Mouse (Mus musculus): ENCODE results near the gene Ccdc13. TPM values are rescaled to one million over a fixed set of nuclear protein-coding genes. Genes with fewer than 3 reads are reported as not detected.

The Ccdc13 gene
- polyA plus RNA-seq, 1 experiment = 0.34 TPM

GRCm38 (mm10) chr9:121833825-121834224, 5.4 kb downstream of the Ccdc13 start:
- DNase-seq = no peak
- WGBS = 94% methylated on average over 11 of the region's 11 CpGs
- TF ChIP-seq CTCF (IDR thresholded peaks at IDR 0.05; ENCODE audit: borderline replicate concordance, control insufficient read depth, extremely low read depth, insufficient read depth, low read length, poor library complexity) (no peak), POLR2A (IDR thresholded peaks at IDR 0.05; ENCODE audit: control insufficient read depth, extremely low read depth, insufficient read depth, low read length, poor library complexity) (no peak)

GRCm38 (mm10) chr9:121830956-121831293, 8.3 kb downstream of the Ccdc13 start:
- Histone ChIP-seq H3K36me3 (ENCODE audit: control insufficient read depth, insufficient read depth, low read length) (no peaks in the 10 kb centered on the region), H3K27me3 (ENCODE audit: control insufficient read depth, insufficient read depth, low read length) (no peaks in the 10 kb centered on the region), H3K4me3 (ENCODE audit: control insufficient read depth, insufficient read depth, low read length) (no peak overlapping the region), H3K4me1 (replicated peaks; ENCODE audit: control insufficient read depth, insufficient read depth, low read length) (no peaks in the 10 kb centered on the region), H3K27ac (ENCODE audit: control insufficient read depth, insufficient read depth, low read length) (no peak overlapping the region)
- no peak for TF ChIP-seq POLR2A (IDR thresholded peaks at IDR 0.05; ENCODE audit: control insufficient read depth, extremely low read depth, insufficient read depth, low read length, poor library complexity)
- TF ChIP-seq CTCF (IDR thresholded peaks at IDR 0.05; ENCODE audit: borderline replicate concordance, control insufficient read depth, extremely low read depth, insufficient read depth, low read length, poor library complexity) = peak; percentile 75; the same call in 1 of the 2 replicates
- WGBS = 30% methylated on average over 6 of the region's 6 CpGs
- DNase-seq = peak; percentile 73

More at GRCm38 (mm10) chr9:121833825-121834224, 5.4 kb downstream of the Ccdc13 start:
- Histone ChIP-seq H3K4me3 (ENCODE audit: control insufficient read depth, insufficient read depth, low read length) (no peak overlapping the region), H3K4me1 (replicated peaks; ENCODE audit: control insufficient read depth, insufficient read depth, low read length) (peaks cover 3% of the 10 kb centered on the region), H3K27me3 (ENCODE audit: control insufficient read depth, insufficient read depth, low read length) (no peaks in the 10 kb centered on the region), H3K36me3 (ENCODE audit: control insufficient read depth, insufficient read depth, low read length) (no peaks in the 10 kb centered on the region), H3K27ac (ENCODE audit: control insufficient read depth, insufficient read depth, low read length) (no peak overlapping the region)

GRCm38 (mm10) chr9:121830243-121830955, 8.9 kb downstream of the Ccdc13 start:
- Histone ChIP-seq H3K4me3 (ENCODE audit: control insufficient read depth, insufficient read depth, low read length) (no peak overlapping the region), H3K4me1 (replicated peaks; ENCODE audit: control insufficient read depth, insufficient read depth, low read length) (no peaks in the 10 kb centered on the region), H3K27ac (ENCODE audit: control insufficient read depth, insufficient read depth, low read length) (no peak overlapping the region), H3K27me3 (ENCODE audit: control insufficient read depth, insufficient read depth, low read length) (no peaks in the 10 kb centered on the region), H3K36me3 (ENCODE audit: control insufficient read depth, insufficient read depth, low read length) (no peaks in the 10 kb centered on the region)
- TF ChIP-seq CTCF (IDR thresholded peaks at IDR 0.05; ENCODE audit: borderline replicate concordance, control insufficient read depth, extremely low read depth, insufficient read depth, low read length, poor library complexity) (peak; percentile 74; the same call in 1 of the 2 replicates), POLR2A (IDR thresholded peaks at IDR 0.05; ENCODE audit: control insufficient read depth, extremely low read depth, insufficient read depth, low read length, poor library complexity) (no peak)
- 78% methylated on average over 6 of the region's 6 CpGs for WGBS
- DNase-seq = peak; percentile 57

- no peaks in the 10 kb centered on the region for H3K4me1 ChIP-seq (replicated peaks; ENCODE audit: control insufficient read depth, insufficient read depth, low read length)
- H3K27me3 ChIP-seq (ENCODE audit: control insufficient read depth, insufficient read depth, low read length) = no peaks in the 10 kb centered on the region
- no peaks in the 10 kb centered on the region for H3K36me3 ChIP-seq (ENCODE audit: control insufficient read depth, insufficient read depth, low read length)
- no peak overlapping the region for H3K27ac ChIP-seq (ENCODE audit: control insufficient read depth, insufficient read depth, low read length)
- H3K4me3 ChIP-seq (ENCODE audit: control insufficient read depth, insufficient read depth, low read length) = no peak overlapping the region
- no peak for DNase-seq
- TF ChIP-seq CTCF (IDR thresholded peaks at IDR 0.05; ENCODE audit: borderline replicate concordance, control insufficient read depth, extremely low read depth, insufficient read depth, low read length, poor library complexity) = no peak
- no peak for TF ChIP-seq POLR2A (IDR thresholded peaks at IDR 0.05; ENCODE audit: control insufficient read depth, extremely low read depth, insufficient read depth, low read length, poor library complexity)
- 76% methylated on average over 7 of the region's 7 CpGs for WGBS
Measured at GRCm38 (mm10) chr9:121829270-121829992, 9.8 kb downstream of the Ccdc13 start.

GRCm38 (mm10) chr9:121828314-121828713, 10.9 kb downstream of the Ccdc13 start:
- 72% methylated on average over 6 of the region's 6 CpGs for WGBS
- Histone ChIP-seq H3K27me3 (ENCODE audit: control insufficient read depth, insufficient read depth, low read length) (no peaks in the 10 kb centered on the region), H3K27ac (ENCODE audit: control insufficient read depth, insufficient read depth, low read length) (no peak overlapping the region), H3K4me3 (ENCODE audit: control insufficient read depth, insufficient read depth, low read length) (no peak overlapping the region), H3K4me1 (replicated peaks; ENCODE audit: control insufficient read depth, insufficient read depth, low read length) (no peaks in the 10 kb centered on the region), H3K36me3 (ENCODE audit: control insufficient read depth, insufficient read depth, low read length) (no peaks in the 10 kb centered on the region)
- no peak for DNase-seq
- TF ChIP-seq POLR2A (IDR thresholded peaks at IDR 0.05; ENCODE audit: control insufficient read depth, extremely low read depth, insufficient read depth, low read length, poor library complexity) (no peak), CTCF (IDR thresholded peaks at IDR 0.05; ENCODE audit: borderline replicate concordance, control insufficient read depth, extremely low read depth, insufficient read depth, low read length, poor library complexity) (no peak)

- no peak for DNase-seq
- Histone ChIP-seq H3K4me1 (replicated peaks; ENCODE audit: control insufficient read depth, insufficient read depth, low read length) (no peaks in the 10 kb centered on the region), H3K27ac (ENCODE audit: control insufficient read depth, insufficient read depth, low read length) (no peak overlapping the region), H3K27me3 (ENCODE audit: control insufficient read depth, insufficient read depth, low read length) (no peaks in the 10 kb centered on the region), H3K36me3 (ENCODE audit: control insufficient read depth, insufficient read depth, low read length) (no peaks in the 10 kb centered on the region), H3K4me3 (ENCODE audit: control insufficient read depth, insufficient read depth, low read length) (no peak overlapping the region)
- TF ChIP-seq POLR2A (IDR thresholded peaks at IDR 0.05; ENCODE audit: control insufficient read depth, extremely low read depth, insufficient read depth, low read length, poor library complexity) = no peak
- no peak for TF ChIP-seq CTCF (IDR thresholded peaks at IDR 0.05; ENCODE audit: borderline replicate concordance, control insufficient read depth, extremely low read depth, insufficient read depth, low read length, poor library complexity)
- WGBS = 94% methylated on average over 3 of the region's 3 CpGs
Measured at GRCm38 (mm10) chr9:121826356-121826755, 12.9 kb downstream of the Ccdc13 start.

Measured in thymus, adult 2 months (tissue).